Mouse (Mus musculus) heart, embryonic 16.5 days (tissue): ENCODE measurements at regions not wholly inside any gene's neighbourhood (a gene's known extent, or its start where the extent isn't known, plus 50 kb on each side); places are given as distances from the start of the nearest gene placed in this dataset. TPM values are rescaled to one million over a fixed set of nuclear protein-coding genes. Genes with fewer than 3 reads are reported as not detected.

ENCODE experiments used
- microRNA-seq: library from miRNA; unstranded; fragments of <30 nt; microRNA quantifications from one replicate; pipeline ENCODE4, GENCODE M21; 2017

Small RNAs in the stretch of these regions (microRNA-seq; reads per million reads assigned to microRNA genes)
- gene Gm25255 (not detected), gene Gm25871 (not detected)
